Mouse (Mus musculus) monocyte, adult 5-6 weeks (primary cell): Measurements from ENCODE around the gene Hddc3. TPM values are rescaled to one million over a fixed set of nuclear protein-coding genes. Genes with fewer than 3 reads are reported as not detected.
"Not testable (repeated sequence)": the region's sequence is repeated elsewhere in the genome, so short reads cannot be mapped to it uniquely, and the experiment has no call there.

Source experiments
- ATAC-seq: fragments of 153-309, 156-312 bp; replicated peaks from 2 replicates; pipeline ENCODE4 v1.8.0; 2017; ENCODE audit warnings: mild to moderate bottlenecking; ENCODE audit not compliant: low TSS enrichment, insufficient number of reproducible peaks, severe bottlenecking, poor library complexity, low FRiP score
- total RNA-seq: library from RNA; stranded (forward); fragments of 200-1000, 200-491, 200-594 nt; gene quantifications from 3 replicates; pipeline ENCODE4 v1.2.3, GENCODE M21; 2017

Gene Hddc3
- total RNA-seq, 1 experiment from 2014 or later = 6.1 TPM

GRCm38 (mm10) chr7:80386235-80386930 lies 43.5 kb downstream of the Hddc3 start:
- ATAC-seq = peak; percentile 79

DNA sequence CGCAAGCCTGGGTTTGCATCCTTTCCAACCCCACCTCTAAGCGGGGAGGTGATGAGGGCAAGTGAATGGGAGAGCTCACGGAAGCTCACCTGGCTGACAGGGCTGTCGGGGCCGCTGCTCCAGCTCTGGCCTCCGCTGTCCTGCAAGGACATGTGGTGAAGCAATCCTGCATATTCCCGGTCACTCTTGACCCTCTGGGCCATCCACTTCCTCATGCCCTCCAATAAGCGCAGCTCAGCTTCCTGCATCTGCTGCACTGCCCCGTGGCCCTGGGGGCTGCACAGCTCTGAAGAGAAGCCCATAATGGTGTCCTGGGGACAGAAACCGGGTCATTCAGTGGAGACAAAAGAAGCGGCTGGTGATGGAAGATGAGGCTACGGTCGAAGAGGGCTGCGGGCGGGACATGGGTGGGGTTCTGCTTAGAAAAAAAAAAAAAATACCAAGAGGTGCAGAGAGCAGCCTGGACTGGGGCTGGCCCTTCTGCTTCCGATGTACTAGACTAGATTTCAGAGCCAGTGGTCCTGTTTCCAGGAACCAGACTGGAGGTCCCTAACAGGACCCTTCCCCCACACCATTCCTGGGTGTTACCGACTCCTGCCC lies 44.2 kb downstream of the Hddc3 start:
- peak; percentile 4; the same call in 1 of the 2 replicates for ATAC-seq

DNA sequence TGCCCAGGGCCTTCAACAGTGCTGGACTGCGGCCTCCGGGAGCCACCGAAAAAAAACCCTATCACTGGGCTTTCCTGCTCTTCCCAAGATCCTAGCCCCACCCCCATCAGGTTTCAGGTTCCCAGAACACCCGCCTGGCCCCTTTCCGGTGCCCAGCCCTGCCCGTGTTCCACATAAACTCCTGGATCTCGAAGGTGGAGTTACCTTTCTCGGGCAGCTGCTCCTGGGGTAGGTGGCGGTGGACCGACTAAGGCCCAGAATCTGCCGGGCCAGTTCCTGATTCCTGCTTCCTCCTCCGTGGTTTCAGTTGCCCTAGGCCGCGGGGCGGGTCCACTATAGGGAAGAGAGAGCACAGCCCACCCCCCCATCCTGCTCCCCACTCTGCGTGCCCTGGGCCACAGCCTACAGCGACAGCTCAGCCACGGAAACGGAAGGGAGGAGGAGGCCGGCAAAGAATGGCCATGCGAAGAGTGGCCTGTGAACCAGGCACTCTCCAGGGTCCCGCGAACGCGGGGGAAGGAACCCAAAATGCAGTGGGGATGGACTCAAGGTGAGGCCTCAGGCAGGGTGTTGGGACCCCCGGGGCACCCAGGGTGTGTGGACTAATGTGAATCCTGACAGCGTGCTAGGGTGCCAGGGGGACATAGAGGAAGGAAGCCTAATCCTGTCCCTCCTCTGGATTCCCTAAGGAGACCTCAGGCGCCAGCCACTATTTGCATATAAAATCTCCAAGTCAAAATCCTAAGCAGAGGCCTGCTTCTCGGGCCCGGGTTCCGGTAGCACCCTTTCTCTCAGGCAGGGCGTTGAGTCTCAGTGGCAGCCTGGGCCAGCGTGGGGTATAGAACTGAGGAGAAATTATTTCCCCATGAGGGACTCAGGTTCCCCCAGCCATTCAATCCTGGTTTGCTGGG lies 45.0 kb downstream of the Hddc3 start, which contains the start of gene Fes:
Gene Fes, minus strand, starts transcription at position 314 of the 911 bp plus-strand sequence.
- peak; percentile 60 for ATAC-seq

DNA sequence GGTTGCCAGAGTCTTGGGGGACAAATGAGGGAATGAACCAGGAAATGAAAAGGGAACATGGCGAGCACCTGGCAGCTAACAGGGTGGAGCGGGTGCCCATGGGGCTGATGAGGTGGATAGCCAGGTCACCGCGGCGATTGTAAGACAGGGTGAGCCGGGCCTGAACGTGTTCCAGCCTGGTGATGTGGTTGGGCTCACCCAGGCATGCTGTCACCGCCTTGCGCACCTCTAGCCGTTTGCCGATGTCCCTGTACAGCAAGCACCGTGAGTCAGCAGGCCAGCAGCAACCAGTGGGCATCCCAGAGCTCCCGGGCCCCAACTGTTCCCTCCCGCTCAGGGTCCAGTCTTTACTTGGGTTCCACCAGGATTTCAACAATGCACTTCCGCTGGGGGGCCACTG lies 49.2 kb downstream of the Hddc3 start:
- ATAC-seq = no peak

DNA sequence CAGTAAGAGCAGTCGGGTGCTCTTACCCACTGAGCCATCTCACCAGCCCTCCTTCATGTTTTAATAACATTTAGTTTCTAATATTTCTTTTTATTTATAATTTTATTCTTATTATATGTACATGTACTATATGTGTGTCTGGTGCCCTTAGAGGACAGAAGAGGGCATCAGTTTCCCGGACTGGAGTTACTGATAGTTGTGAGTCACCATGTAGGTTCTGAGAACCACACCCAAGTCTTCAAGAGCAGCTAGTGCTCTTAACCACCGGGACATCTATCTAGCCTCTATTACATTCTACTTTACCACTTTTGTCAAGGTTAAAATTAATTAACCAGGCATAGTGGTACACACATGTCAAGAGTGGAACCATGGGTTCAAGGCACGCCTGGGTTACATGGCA lies 51.7 kb downstream of the Hddc3 start:
- no peak for ATAC-seq

DNA sequence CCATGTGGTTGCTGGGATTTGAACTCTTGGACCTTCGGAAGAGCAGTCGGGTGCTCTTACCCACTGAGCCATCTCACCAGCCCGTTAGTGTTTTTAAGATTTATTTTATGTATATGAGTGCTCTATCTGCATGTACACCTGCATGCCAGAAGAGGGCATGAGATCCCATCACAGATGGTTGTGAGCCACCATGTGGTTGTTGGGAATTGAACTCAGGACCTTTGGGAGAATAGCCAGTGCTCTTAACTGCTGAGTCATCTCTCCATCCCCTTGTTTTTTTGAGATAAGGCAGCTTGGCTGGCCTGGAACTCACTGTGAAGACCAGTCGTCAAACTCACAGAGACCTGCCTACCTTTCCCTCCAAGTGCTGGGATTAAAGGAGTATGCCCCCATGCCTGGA lies 53.5 kb downstream of the Hddc3 start:
- ATAC-seq = not testable (repeated sequence)

DNA sequence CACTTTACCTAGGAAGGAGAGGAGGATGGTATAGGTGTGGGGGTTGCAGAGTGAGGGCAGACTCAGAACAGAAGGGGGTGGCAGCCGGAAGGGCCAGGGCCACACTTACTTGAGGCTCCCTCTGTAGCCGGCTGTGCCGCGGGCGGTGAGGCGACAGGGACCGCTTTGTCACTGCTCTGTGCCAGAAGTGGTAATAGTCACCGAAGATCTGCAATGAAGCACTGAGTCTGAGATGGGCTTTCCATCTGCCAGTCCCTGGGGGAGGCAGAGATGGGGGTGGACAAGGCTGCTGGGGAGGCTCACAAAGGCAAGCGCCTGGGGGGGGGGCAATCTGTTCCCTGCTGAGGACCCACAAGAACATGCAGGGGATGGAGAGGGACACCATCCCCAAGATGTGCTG lies 55.1 kb downstream of the Hddc3 start:
- ATAC-seq = no peak

GRCm38 (mm10) chr7:80398654-80399444 lies 55.9 kb downstream of the Hddc3 start:
- no peak for ATAC-seq

DNA sequence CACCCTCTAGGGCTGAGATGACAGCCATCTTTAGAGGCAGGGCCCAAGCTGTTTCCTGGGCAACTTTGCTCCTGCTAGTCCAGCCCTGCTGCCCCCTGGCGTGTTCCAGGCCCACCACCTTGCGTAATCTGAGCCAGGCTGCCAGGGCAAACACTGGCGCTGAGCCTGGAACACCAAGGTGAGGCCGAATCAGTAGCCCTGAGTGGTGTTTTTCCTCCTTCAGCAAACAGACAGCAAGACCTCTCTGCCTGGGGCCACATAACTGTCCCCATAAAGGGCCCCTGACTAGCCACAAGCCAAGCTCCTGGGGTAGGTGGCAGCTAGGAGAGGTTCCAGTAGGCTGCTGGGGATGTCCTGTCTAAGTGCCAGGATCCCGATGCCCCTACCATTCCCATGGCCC lies 57.2 kb downstream of the Hddc3 start:
- ATAC-seq = no peak

Other genes starting within 250 kb of the Hddc3 start
- 23.3 to 27.2 TPM (median 24.2 TPM) in 3 replicates for gene Idh2, start 227.7 kb upstream of the Hddc3 start, total RNA-seq
- 7.4 to 9.3 TPM (median 9.1 TPM) in 3 replicates for gene Sema4b, start 156.3 kb upstream of the Hddc3 start, total RNA-seq
- 37.5 to 51.3 TPM (median 45.7 TPM) in 3 replicates for gene Cib1, start 110.3 kb upstream of the Hddc3 start, total RNA-seq
- 0.86 to 3.5 TPM (median 2.2 TPM) in 3 replicates for gene Gdpgp1, start 110.2 kb upstream of the Hddc3 start, total RNA-seq
- 3.0 TPM in 1 of 3 replicates, not detected in the others for gene Ttll13, start 96.7 kb upstream of the Hddc3 start, total RNA-seq
- gene Ngrn, start 81.9 kb upstream of the Hddc3 start, total RNA-seq = 22.5 to 35.4 TPM (median 27.3 TPM) in 3 replicates
- gene Vps33b, start 73.5 kb upstream of the Hddc3 start, total RNA-seq = 35.8 to 53.3 TPM (median 47.4 TPM) in 3 replicates
- gene Prc1, start 48.7 kb upstream of the Hddc3 start, total RNA-seq = 6.3 to 11.8 TPM (median 7.3 TPM) in 3 replicates
- gene Rccd1, start 18.6 kb upstream of the Hddc3 start, total RNA-seq = 4.0 to 14.3 TPM (median 4.7 TPM) in 3 replicates
- gene Unc45a, start 2.1 kb upstream of the Hddc3 start, total RNA-seq = 28.3 to 50.6 TPM (median 33.6 TPM) in 3 replicates
- 12.8 to 20.6 TPM (median 18.0 TPM) in 3 replicates for gene Man2a2, start 28.3 kb downstream of the Hddc3 start, total RNA-seq
- gene Fes, start 44.8 kb downstream of the Hddc3 start, total RNA-seq = 117 to 175 TPM (median 150 TPM) in 3 replicates
- gene Furin, start 62.3 kb downstream of the Hddc3 start, total RNA-seq = 31.1 to 46.2 TPM (median 34.3 TPM) in 3 replicates
- 14.3 to 17.8 TPM (median 14.4 TPM) in 3 replicates for gene Blm, start 192.0 kb downstream of the Hddc3 start, total RNA-seq